Mouse (Mus musculus) C2C12 (cell line): ENCODE data around the gene Pou3f3.

Source experiments
- CEBPB ChIP-seq: IDR thresholded peaks from one replicate; pipeline ENCODE4 v1.6.1; 2011; ENCODE audit warnings: low read depth, mild to moderate bottlenecking, control low read depth, moderate library complexity
- CTCF ChIP-seq: IDR thresholded peaks from one replicate; pipeline ENCODE4 v1.5.1; 2011; ENCODE audit not compliant: control insufficient read depth, insufficient read depth, insufficient read length
- FOSL1 ChIP-seq: IDR thresholded peaks from one replicate; pipeline ENCODE4 v1.8.0; 2011; ENCODE audit warnings: mild to moderate bottlenecking, low read length; ENCODE audit not compliant: poor library complexity, insufficient read depth, severe bottlenecking
- MAX ChIP-seq: IDR thresholded peaks from one replicate; pipeline ENCODE4 v1.6.1; 2011; ENCODE audit warnings: mild to moderate bottlenecking, control low read depth
- MYOD1 ChIP-seq: IDR thresholded peaks from one replicate; pipeline ENCODE4 v1.6.1; 2011; ENCODE audit warnings: low read depth; ENCODE audit not compliant: control insufficient read depth, insufficient read length
- MYOG ChIP-seq: IDR thresholded peaks from one replicate; pipeline ENCODE4 v1.6.1; 2011; ENCODE audit not compliant: control insufficient read depth, insufficient read length; ENCODE audit errors: extremely low read depth
- USF1 ChIP-seq: IDR thresholded peaks from one replicate; pipeline ENCODE4 v1.6.1; 2011; ENCODE audit warnings: low read depth, mild to moderate bottlenecking, control low read depth, moderate library complexity

DNA sequence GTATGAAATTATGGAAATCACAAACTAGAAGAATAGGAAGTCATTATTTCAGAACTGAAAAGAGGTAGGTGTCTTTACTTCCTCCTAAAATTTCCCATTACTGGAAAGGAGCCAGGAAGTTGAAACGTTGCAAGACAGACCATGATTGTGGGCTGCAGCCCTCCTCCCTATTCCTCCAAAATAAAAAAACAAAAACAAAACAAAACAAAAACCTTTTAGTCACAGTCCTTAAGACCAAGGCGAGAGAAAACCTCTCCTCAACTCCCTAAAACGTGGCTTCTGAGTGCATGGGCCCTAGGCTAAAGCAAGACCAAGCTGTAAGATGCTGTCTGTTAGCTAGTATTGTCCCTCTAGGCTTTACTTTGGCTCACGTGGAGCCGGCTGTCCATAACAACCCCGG, 11.7 kb upstream of the Pou3f3 start:
- TF ChIP-seq MAX (no peak), CTCF (no peak), MYOD1 (no peak), USF1 (no peak), MYOG (no peak), CEBPB (no peak), FOSL1 (no peak)
